ENCODE assay signal across 8 mouse cellular contexts in genomic region chr8:111733581-111734243, GRCm38 (mm10). TPM values are rescaled to one million over a fixed set of nuclear protein-coding genes. Genes with fewer than 3 reads are reported as not detected.
DNase-seq lines count a peak whose midpoint lies in the region; ATAC-seq and TF ChIP-seq lines count a peak whose summit lies in the region.

No protein-coding gene starts in this region.

- peaks cover 90% of the 10 kb centered on the region for H3K4me1 ChIP-seq in heart, embryonic 13.5 days
- H3K4me1 ChIP-seq in heart, embryonic 15.5 days (replicated peaks): peaks cover 82% of the 10 kb centered on the region

- peak overlapping the region; percentile 98 for H3K27ac ChIP-seq in heart, embryonic 13.5 days (replicated peaks)
- H3K27ac ChIP-seq in heart, embryonic 15.5 days: peak overlapping the region; percentile 92

- no peaks in the 10 kb centered on the region for H3K9me3 ChIP-seq in heart, embryonic 13.5 days
- no peaks in the 10 kb centered on the region for H3K9me3 ChIP-seq in heart, embryonic 15.5 days (replicated peaks)

- H3K4me3 ChIP-seq in heart, embryonic 13.5 days: no peak overlapping the region
- no peak overlapping the region for H3K4me3 ChIP-seq in heart, embryonic 15.5 days

- in situ Hi-C loops in Patski (cut with MboI; ENCODE audit: low pct_unique_long_range_greater_than_20kb): loop anchor here (25.0 kb wide), 1 partner anchor 946 kb away; no protein-coding TSS in a partner anchor

- DNase-seq in heart, adult 8-10 months (ENCODE audit: low spot score): no peak
- DNase-seq in Patski (ENCODE audit: low read depth, low spot score): peak; percentile 90
- DNase-seq in kidney, postnatal 4 days: peak; percentile 62 to 79
- no peak for DNase-seq in MN1 (ENCODE audit: low spot score)
- DNase-seq in spleen, postnatal 36 days (ENCODE audit: low spot score in 2 of 2): no peak
- no peak for DNase-seq in frontal cortex, postnatal 14 days (ENCODE audit: low spot score in 2 of 2)

- no peaks in the 10 kb centered on the region for H3K27me3 ChIP-seq in heart, embryonic 13.5 days (replicated peaks)
- H3K27me3 ChIP-seq in Patski: no peaks in the 10 kb centered on the region
- no peaks in the 10 kb centered on the region for H3K27me3 ChIP-seq in heart, embryonic 15.5 days

- TF ChIP-seq CTCF in Patski (IDR thresholded peaks at IDR 0.05): no peak

- no peak for ATAC-seq in heart, embryonic 13.5 days (ENCODE audit: extremely low read depth, insufficient number of reproducible peaks, low FRiP score, low TSS enrichment)
- peak; percentile 45 for ATAC-seq in Patski
- no peak for ATAC-seq in heart, embryonic 15.5 days (replicated peaks; ENCODE audit: insufficient number of reproducible peaks, insufficient read depth, low FRiP score, low read depth)

- peak overlapping the region; percentile 97 for H3K9ac ChIP-seq in heart, embryonic 13.5 days
- peak overlapping the region; percentile 44; the same call in 1 of the 2 replicates for H3K9ac ChIP-seq in heart, embryonic 15.5 days

- CTCF ChIA-PET in Patski (lab: Charles Lee): interaction anchor here (1.0 to 5.6 kb wide), 8 partner anchors 12 to 57 kb away, joined by 3 to 31 read pairs (median 6); no protein-coding TSS in a partner anchor

- H3K36me3 ChIP-seq in heart, embryonic 13.5 days: no peaks in the 10 kb centered on the region
- H3K36me3 ChIP-seq in heart, embryonic 15.5 days: no peaks in the 10 kb centered on the region

- WGBS in heart, embryonic 13.5 days: 10% methylated on average over 5 of the region's 5 CpGs
- 14% methylated on average over 5 of the region's 5 CpGs for WGBS in heart, embryonic 15.5 days

- POLR2A ChIA-PET in Patski (lab: Charles Lee): interaction anchor here (0.7 to 8.6 kb wide), 4 partner anchors 9 to 24 kb away, joined by 3 to 99 read pairs (median 4); partner anchors contain the start of gene Bcar1

- peak overlapping the region; percentile 82 for H3K4me2 ChIP-seq in heart, embryonic 13.5 days
- peak overlapping the region; percentile 89 for H3K4me2 ChIP-seq in heart, embryonic 15.5 days

RNA-seq across cellular contexts. Expression of gene Bcar1, which starts 9.9 kb away (rescaled TPM):
- polyA plus RNA-seq in heart, embryonic 13.5 days (2015; fragmentation: Nextera tagmentation; extraction: Ambion mirVana): 40.2 and 43.4 TPM in 2 replicates
- total RNA-seq in heart, adult 8-10 months (2022): 10 to 100 TPM; 18.5 to 21.8 (median 19.5) TPM
- polyA plus RNA-seq in Patski (2021): 156 TPM
- 40.1 and 45.3 TPM in 2 replicates for polyA plus RNA-seq in heart, embryonic 15.5 days (2015; fragmentation: Nextera tagmentation; extraction: Ambion mirVana)

RNA-seq across cellular contexts. Expression of gene Ctrb1, which starts 42.9 kb away (rescaled TPM):
- polyA plus RNA-seq in heart, embryonic 13.5 days (2015; fragmentation: Nextera tagmentation; extraction: Ambion mirVana): 1.9 TPM in 1 of 2 replicates, not detected in the other
- not detected for total RNA-seq in heart, adult 8-10 months (2022)
- not detected for polyA plus RNA-seq in Patski (2021)
- 0.43 and 2.9 TPM in 2 replicates for polyA plus RNA-seq in heart, embryonic 15.5 days (2015; fragmentation: Nextera tagmentation; extraction: Ambion mirVana)

Comparison
In these comparisons a context has a peak if more than half of its experiments do, and no peak if none do; other contexts are left out.
1. DNase-seq: peak in Patski (single experiment) and kidney, postnatal 4 days (2 of 2); none in heart, adult 8-10 months (single experiment), MN1 (single experiment), spleen, postnatal 36 days (0 of 2) and frontal cortex, postnatal 14 days (0 of 2).